Mouse (Mus musculus) intestine, embryonic 16.5 days (tissue): Measurements from ENCODE around the gene Hipk2. TPM values are rescaled to one million over a fixed set of nuclear protein-coding genes. Genes with fewer than 3 reads are reported as not detected.

Source experiments
- ATAC-seq: fragments of 200-750 bp; cut with Nextera tagmentation; 2 replicates; pipeline ENCODE4 v1.8.0; 2017; ENCODE audit warnings: moderate TSS enrichment, moderate library complexity
- H3K27ac ChIP-seq: fragments of 300-500 bp; sonication (generic); 2 replicates; pipeline ENCODE4 v1.5.1; 2014; ENCODE audit warnings: mild to moderate bottlenecking, low read length
- H3K27me3 ChIP-seq: fragments of 300-500 bp; sonication (generic); replicated peaks from 2 replicates; pipeline ENCODE4 v1.6.1; 2014; ENCODE audit warnings: low read length, control low read depth, mixed read lengths; ENCODE audit not compliant: control insufficient read depth, insufficient read depth
- H3K36me3 ChIP-seq: fragments of 300-500 bp; sonication (generic); 2 replicates; pipeline ENCODE4 v1.6.1; 2014; ENCODE audit warnings: low read length, control low read depth; ENCODE audit not compliant: control insufficient read depth, insufficient read depth
- H3K4me1 ChIP-seq: fragments of 300-500 bp; sonication (generic); 2 replicates; pipeline ENCODE4 v1.6.1; 2014; ENCODE audit warnings: low read length, control low read depth, mixed read lengths; ENCODE audit not compliant: control insufficient read depth, insufficient read depth
- H3K4me2 ChIP-seq: fragments of 300-500 bp; sonication (generic); 2 replicates; pipeline ENCODE4 v1.6.1; 2014; ENCODE audit warnings: low read depth, low read length, control low read depth
- H3K4me3 ChIP-seq: fragments of 300-500 bp; sonication (generic); 2 replicates; pipeline ENCODE4 v1.5.1; 2014; ENCODE audit warnings: mild to moderate bottlenecking, low read length
- H3K9ac ChIP-seq: fragments of 300-500 bp; sonication (generic); 2 replicates; pipeline ENCODE4 v1.6.1; 2014; ENCODE audit warnings: low read depth, low read length
- H3K9me3 ChIP-seq: fragments of 300-500 bp; sonication (generic); 2 replicates; pipeline ENCODE4 v1.6.1; 2016; ENCODE audit warnings: low read length, control low read depth; ENCODE audit not compliant: control insufficient read depth
- WGBS: fragments of 180-500 bp; shearing (Covaris S2); extraction: QIAGEN DNeasy Blood & Tissue Kit; methylation state at CpG from one replicate; pipeline ENCODE4 v1.1.7; 2014; 5-methylcytosine and 5-hydroxymethylcytosine counted together
- polyA plus RNA-seq: library from polyadenylated mRNA; unstranded; fragments of >200 nt; fragmentation: Nextera tagmentation; extraction: Ambion mirVana; gene quantifications from 2 replicates; pipeline ENCODE4 v1.2.1, GENCODE M21; 2015

Hipk2 gene
- polyA plus RNA-seq, 1 experiment from 2014 or later: 18.7 TPM

DNA sequence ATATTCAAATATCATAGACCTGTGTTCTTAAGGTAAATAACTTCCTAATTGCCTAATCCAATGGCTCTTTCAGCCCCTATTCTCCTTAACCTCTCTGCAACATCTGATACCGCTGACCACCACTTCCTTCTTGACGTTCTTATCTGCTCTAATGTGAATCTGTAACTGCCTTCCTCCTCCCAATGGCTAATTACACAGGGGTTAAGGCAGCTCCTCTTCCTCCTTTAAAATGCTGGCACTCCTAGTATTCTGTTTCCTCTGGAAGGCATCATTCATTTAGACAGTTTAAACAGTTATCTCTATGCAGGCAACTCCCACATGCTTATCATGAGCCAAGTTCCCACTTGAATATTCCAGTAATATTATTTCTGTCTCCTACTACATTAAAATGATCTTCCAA is 54.3 kb downstream of the Hipk2 start:
- no peak overlapping the region for H3K4me3 ChIP-seq
- no peaks in the 10 kb centered on the region for H3K9me3 ChIP-seq
- no peaks in the 10 kb centered on the region for H3K27me3 ChIP-seq
- H3K36me3 ChIP-seq: peaks cover 3% of the 10 kb centered on the region
- peaks cover 11% of the 10 kb centered on the region for H3K4me1 ChIP-seq
- no peak overlapping the region for H3K27ac ChIP-seq
- WGBS: 54% methylated on average over 2 of the region's 2 CpGs
- ATAC-seq: no peak
- no peak overlapping the region for H3K9ac ChIP-seq
- no peak overlapping the region for H3K4me2 ChIP-seq

DNA sequence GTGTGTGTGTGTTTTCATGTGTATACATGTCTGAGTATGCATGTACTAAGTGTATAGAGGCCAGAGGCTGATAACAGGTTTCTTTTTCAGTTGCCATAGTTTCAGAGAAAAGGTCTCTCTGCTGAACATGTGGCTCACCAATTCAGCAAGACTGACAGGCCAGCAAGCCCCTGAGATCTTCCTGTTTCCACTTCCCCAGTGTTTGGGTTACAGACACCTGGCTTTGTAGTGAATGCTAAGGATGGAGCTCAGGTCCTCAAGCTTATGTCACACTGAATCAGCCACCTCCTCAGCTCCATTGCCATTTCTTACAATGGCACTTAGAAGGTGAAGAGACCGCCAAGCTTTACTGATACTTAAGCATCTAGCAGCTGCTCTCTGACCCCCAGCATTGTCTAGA is 55.1 kb downstream of the Hipk2 start:
- Histone ChIP-seq H3K9ac (no peak overlapping the region), H3K27me3 (no peaks in the 10 kb centered on the region), H3K36me3 (peaks cover 3% of the 10 kb centered on the region), H3K4me1 (peaks cover 18% of the 10 kb centered on the region), H3K9me3 (no peaks in the 10 kb centered on the region), H3K4me2 (no peak overlapping the region), H3K27ac (no peak overlapping the region), H3K4me3 (no peak overlapping the region)
- 88% methylated on average over 1 of the region's 1 CpGs for WGBS
- ATAC-seq: no peak

DNA sequence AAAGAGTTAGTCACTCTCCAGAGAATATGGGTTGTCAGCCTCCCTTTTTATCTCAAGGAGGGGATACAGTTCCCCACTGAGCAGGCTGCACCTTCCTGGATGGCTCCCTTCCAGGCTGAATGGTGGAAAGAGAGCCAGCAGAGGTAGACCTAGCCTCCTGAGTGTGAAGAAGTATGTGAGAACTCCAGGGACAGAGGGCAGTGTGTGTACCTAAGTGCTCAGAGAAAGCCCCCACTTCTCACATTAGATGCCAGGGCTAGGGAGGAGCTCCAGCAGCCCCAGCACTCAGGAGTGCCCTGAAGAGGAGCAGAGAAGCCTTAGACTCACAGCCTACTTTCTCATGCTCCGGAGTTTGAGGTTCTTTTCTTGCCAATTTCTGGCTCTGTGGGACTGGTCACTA is 59.7 kb downstream of the Hipk2 start:
- Histone ChIP-seq H3K27me3 (no peaks in the 10 kb centered on the region), H3K36me3 (peaks cover 3% of the 10 kb centered on the region), H3K9me3 (no peaks in the 10 kb centered on the region), H3K4me2 (no peak overlapping the region), H3K4me1 (peaks cover 18% of the 10 kb centered on the region), H3K27ac (no peak overlapping the region), H3K4me3 (no peak overlapping the region), H3K9ac (no peak overlapping the region)
- 89% methylated on average over 1 of the region's 1 CpGs for WGBS
- ATAC-seq: no peak

DNA sequence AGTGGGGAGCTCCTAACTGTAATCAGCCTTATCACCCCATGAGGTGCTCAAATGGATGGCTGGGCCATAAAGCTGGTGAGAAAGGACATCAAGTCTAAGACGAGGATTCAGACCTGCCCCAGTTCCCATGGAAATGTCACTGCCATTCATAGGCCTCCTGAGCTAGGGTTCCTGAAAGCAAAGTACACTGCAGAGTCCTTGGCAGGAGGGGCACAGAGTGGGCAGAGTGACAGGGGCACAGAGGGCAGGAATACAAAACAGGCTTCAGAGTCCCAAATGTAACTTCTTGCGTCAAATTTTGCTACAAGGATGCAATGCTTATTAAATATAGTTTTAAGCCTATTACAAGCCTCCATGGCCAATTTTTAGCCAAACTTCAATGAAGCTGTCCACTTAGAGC is 60.4 kb downstream of the Hipk2 start:
- Histone ChIP-seq H3K9ac (no peak overlapping the region), H3K27me3 (no peaks in the 10 kb centered on the region), H3K4me1 (peaks cover 21% of the 10 kb centered on the region), H3K4me3 (no peak overlapping the region), H3K36me3 (peaks cover 3% of the 10 kb centered on the region), H3K9me3 (no peaks in the 10 kb centered on the region), H3K27ac (no peak overlapping the region), H3K4me2 (no peak overlapping the region)
- ATAC-seq: peak; percentile 46; the same call in 1 of the 2 replicates
- WGBS: 59% methylated on average over 2 of the region's 2 CpGs

DNA sequence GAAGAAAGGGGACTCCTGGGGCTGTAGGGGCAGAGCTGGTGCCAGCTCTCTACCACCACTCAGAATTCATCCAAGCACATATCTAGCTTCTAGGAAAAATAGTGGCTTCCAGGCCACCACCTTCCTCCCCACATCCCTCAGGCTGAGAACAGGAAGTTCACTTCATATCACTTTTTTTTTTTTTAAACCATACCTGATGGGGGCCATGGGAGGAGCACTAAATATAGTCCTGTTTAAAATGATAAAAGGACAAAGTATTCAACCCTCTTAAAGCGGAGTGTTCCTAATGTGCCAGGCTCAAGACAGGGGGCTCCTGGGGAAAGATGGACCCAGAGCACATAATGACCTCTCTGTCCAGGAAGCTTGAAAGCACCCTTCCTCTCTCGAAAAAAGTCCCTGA is 61.3 kb downstream of the Hipk2 start:
- ATAC-seq: no peak
- 84% methylated on average over 2 of the region's 2 CpGs for WGBS
- Histone ChIP-seq H3K4me2 (no peak overlapping the region), H3K9ac (no peak overlapping the region), H3K27ac (no peak overlapping the region), H3K36me3 (peaks cover 3% of the 10 kb centered on the region), H3K4me3 (no peak overlapping the region), H3K4me1 (peaks cover 25% of the 10 kb centered on the region), H3K27me3 (no peaks in the 10 kb centered on the region), H3K9me3 (no peaks in the 10 kb centered on the region)

DNA sequence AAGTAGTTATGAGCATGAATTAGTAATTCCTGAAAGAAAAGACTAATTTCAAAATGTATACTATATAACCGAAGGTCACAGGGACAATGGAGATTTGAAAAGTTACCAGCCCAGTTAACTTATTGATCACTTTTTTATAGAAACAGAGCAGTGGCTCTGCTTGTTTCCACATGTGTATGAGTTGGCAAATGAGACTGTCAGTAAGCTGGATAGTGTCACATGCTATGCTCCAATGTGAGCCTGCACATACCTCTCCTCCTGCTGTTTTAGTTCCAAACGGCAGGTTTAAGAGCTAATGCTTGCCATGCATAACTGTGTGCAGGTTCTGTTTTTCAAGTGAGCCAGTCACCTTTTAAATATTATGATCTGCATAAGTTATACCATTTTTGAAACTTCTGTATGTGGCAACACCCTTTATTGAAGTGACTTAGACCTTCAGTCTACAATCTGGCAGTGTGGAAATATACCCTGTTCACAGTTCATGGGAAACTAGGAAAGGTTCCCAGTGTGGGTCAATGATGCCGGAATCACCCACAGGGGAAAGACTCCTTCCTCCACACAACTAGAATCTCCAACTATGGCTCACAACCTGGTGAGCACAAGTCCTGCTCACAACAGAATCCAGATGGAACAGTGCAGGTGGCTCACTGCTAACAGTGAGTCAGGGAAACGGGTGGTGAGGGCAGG is 64.4 kb downstream of the Hipk2 start:
- no peaks in the 10 kb centered on the region for H3K27me3 ChIP-seq
- no peak for ATAC-seq
- H3K9me3 ChIP-seq: no peaks in the 10 kb centered on the region
- H3K36me3 ChIP-seq: no peaks in the 10 kb centered on the region
- no peak overlapping the region for H3K27ac ChIP-seq
- H3K9ac ChIP-seq: no peak overlapping the region
- H3K4me2 ChIP-seq: no peak overlapping the region
- no peak overlapping the region for H3K4me3 ChIP-seq
- peaks cover 25% of the 10 kb centered on the region for H3K4me1 ChIP-seq
- WGBS: 75% methylated on average over 4 of the region's 4 CpGs

DNA sequence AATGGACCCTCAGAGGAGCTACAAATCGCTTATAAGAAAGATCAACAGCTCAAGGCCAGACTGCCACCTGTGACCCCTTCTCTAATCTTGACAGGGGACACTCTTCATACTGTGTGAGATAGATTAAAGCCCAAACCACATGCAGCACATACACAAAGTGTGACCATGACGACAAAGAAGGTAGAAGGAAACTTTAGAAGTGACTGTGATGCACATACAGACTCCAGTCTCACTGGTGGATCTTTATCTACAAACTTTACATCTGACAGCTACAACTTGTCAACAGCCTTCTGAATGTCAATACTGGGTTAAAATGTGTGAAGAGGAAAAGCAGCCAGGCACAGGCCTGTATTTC is 65.9 kb downstream of the Hipk2 start:
- Histone ChIP-seq H3K36me3 (no peaks in the 10 kb centered on the region), H3K9me3 (no peaks in the 10 kb centered on the region), H3K4me1 (peaks cover 12% of the 10 kb centered on the region), H3K27ac (no peak overlapping the region), H3K9ac (no peak overlapping the region), H3K4me2 (no peak overlapping the region), H3K4me3 (no peak overlapping the region), H3K27me3 (no peaks in the 10 kb centered on the region)
- no peak for ATAC-seq
- 48% methylated on average over 2 of the region's 2 CpGs for WGBS

DNA sequence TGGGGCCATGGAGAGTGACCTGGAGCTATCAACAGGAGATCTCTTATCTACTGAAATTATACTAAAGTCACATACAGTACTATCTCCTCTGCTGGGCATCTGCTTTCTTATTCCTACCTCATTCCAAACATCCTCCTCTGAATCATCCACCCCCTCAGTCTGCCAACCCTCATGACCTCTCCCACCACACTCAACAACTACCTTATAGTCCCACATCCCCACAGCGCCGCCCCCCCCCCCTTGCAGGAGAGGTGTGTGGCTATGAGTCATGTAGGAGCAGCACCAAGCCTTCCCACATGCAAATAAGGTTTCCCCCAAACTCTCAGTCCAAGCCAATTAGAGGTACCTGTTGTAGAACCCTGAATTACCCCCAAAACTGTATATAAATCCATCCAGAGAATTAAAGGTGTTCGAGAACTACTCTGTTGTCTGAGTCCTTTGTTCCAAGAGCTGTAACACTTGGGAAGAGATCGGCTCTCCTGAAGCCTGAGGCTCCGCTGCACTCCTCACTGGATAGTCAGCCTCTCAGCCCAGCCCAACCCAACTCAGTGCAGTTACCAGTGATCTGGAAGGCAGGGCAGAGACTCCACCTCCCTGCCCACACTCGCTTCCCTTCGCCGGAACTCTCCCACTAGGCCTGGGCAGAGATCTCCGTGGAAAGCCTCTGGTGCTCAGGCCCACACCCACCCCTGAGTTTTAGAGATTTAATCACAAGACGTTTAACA is 66.4 kb downstream of the Hipk2 start:
- 63% methylated on average over 10 of the region's 10 CpGs for WGBS
- Histone ChIP-seq H3K27me3 (no peaks in the 10 kb centered on the region), H3K9me3 (no peaks in the 10 kb centered on the region), H3K4me2 (no peak overlapping the region), H3K4me1 (peaks cover 8% of the 10 kb centered on the region; the same call in 1 of the 2 replicates), H3K9ac (no peak overlapping the region), H3K36me3 (no peaks in the 10 kb centered on the region), H3K27ac (no peak overlapping the region), H3K4me3 (no peak overlapping the region)
- ATAC-seq: peak; percentile 61; the same call in 1 of the 2 replicates

DNA sequence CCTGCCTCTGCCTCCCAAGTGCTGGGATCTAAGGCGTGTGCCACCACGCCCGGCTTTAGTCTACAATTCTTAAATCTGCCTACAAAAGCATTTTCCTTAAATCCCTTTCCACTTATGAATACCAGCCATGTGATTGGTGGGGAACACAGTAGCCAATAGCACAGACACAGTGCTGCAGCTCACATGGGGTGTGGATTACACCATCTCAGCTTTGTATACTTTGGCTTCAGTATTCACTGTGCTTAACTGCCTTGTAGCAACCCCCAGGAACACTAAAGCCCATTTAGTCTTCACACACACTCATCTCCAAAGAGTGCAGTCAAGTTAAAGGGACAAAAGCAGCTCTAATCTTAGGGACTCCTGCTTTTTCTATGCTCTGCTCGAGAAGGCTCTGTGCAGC is 67.6 kb downstream of the Hipk2 start:
- Histone ChIP-seq H3K9me3 (no peaks in the 10 kb centered on the region), H3K4me2 (no peak overlapping the region), H3K4me1 (peaks cover 6% of the 10 kb centered on the region; the same call in 1 of the 2 replicates), H3K4me3 (no peak overlapping the region), H3K27me3 (no peaks in the 10 kb centered on the region), H3K9ac (no peak overlapping the region), H3K36me3 (no peaks in the 10 kb centered on the region), H3K27ac (no peak overlapping the region)
- WGBS: 90% methylated on average over 4 of the region's 4 CpGs
- ATAC-seq: no peak
